Mouse (Mus musculus): ENCODE results near the gene Abcb4.
"Not testable (repeated sequence)": the region's sequence is repeated elsewhere in the genome, so short reads cannot be mapped to it uniquely, and the experiment has no call there.

DNA sequence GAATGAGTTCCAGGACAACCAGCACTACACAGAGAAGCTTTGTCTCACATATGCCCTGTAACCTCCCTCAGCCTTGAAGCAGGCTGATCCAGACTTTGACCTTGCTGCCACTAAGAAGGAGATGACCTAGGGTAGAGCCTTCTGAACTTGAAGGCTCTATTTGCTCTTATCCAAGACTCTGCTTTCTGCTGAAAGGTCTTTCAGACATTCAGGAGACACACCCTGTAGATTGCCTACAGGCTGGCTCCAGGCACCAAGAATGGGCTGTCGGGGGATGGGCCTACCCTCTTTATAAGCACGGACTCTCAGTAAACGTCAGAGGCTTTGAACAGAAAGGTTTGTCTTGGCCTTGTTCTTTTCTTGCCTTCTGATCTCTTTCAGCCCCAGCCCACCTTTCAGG, 113.1 kb downstream of the Abcb4 start:
- not testable (repeated sequence) for TF ChIP-seq ZNF384 (IDR thresholded peaks at IDR 0.05; ENCODE audit: low read depth, low read length); HCFC1 (IDR thresholded peaks at IDR 0.05; ENCODE audit: borderline replicate concordance, insufficient read depth, low read length)
